Mouse (Mus musculus) heart, embryonic 13.5 days (tissue): ENCODE measurements at regions not wholly inside any gene's neighbourhood (a gene's known extent, or its start where the extent isn't known, plus 50 kb on each side); places are given as distances from the start of the nearest gene placed in this dataset.

ENCODE experiments used
- ATAC-seq: fragments of 200-750 bp; cut with Nextera tagmentation; 2 replicates; pipeline ENCODE4 v1.8.0; 2017; ENCODE audit warnings: moderate TSS enrichment; ENCODE audit not compliant: insufficient number of reproducible peaks, low FRiP score, low TSS enrichment; ENCODE audit errors: extremely low read depth
- H3K27ac ChIP-seq: fragments of 300-500 bp; sonication (generic); replicated peaks from 2 replicates; pipeline ENCODE4 v1.5.1; 2015; ENCODE audit warnings: moderate library complexity, mild to moderate bottlenecking, inconsistent platforms
- H3K27me3 ChIP-seq: fragments of 300-500 bp; sonication (generic); replicated peaks from 2 replicates; pipeline ENCODE4 v1.6.1; 2015; ENCODE audit warnings: mild to moderate bottlenecking, inconsistent platforms
- H3K36me3 ChIP-seq: fragments of 300-500 bp; sonication (generic); 2 replicates; pipeline ENCODE4 v1.6.1; 2015; ENCODE audit warnings: mild to moderate bottlenecking, inconsistent platforms
- H3K4me1 ChIP-seq: fragments of 300-500 bp; sonication (generic); 2 replicates; pipeline ENCODE4 v1.6.1; 2015; ENCODE audit warnings: inconsistent platforms
- H3K4me2 ChIP-seq: fragments of 300-500 bp; sonication (generic); 2 replicates; pipeline ENCODE4 v1.6.1; 2015; ENCODE audit warnings: inconsistent platforms, mild to moderate bottlenecking, moderate library complexity
- H3K4me3 ChIP-seq: fragments of 300-500 bp; sonication (generic); 2 replicates; pipeline ENCODE4 v1.5.1; 2015; ENCODE audit warnings: moderate library complexity, mild to moderate bottlenecking, inconsistent platforms
- H3K9ac ChIP-seq: fragments of 300-500 bp; sonication (generic); 2 replicates; pipeline ENCODE4 v1.6.1; 2015; ENCODE audit warnings: inconsistent platforms, mild to moderate bottlenecking, moderate library complexity
- H3K9me3 ChIP-seq: fragments of 300-500 bp; sonication (generic); 2 replicates; pipeline ENCODE4 v1.6.1; 2016; ENCODE audit warnings: inconsistent platforms
- WGBS: fragments of 180-500 bp; shearing (Covaris S2); methylation state at CpG from one replicate; pipeline ENCODE4 v1.1.7; 2015; ENCODE audit warnings: mixed read lengths; 5-methylcytosine and 5-hydroxymethylcytosine counted together

GRCm38 (mm10) chr13:117334125-117334524 lies 113.2 kb upstream of the Gm17509 start:
- no peaks in the 10 kb centered on the region for H3K36me3 ChIP-seq
- WGBS: 4% methylated on average over 1 of the region's 1 CpGs
- no peak overlapping the region for H3K4me2 ChIP-seq
- H3K9me3 ChIP-seq: no peaks in the 10 kb centered on the region
- ATAC-seq: no peak
- H3K9ac ChIP-seq: no peak overlapping the region
- no peaks in the 10 kb centered on the region for H3K4me1 ChIP-seq
- H3K27me3 ChIP-seq: no peaks in the 10 kb centered on the region
- no peak overlapping the region for H3K4me3 ChIP-seq
- no peak overlapping the region for H3K27ac ChIP-seq

DNA sequence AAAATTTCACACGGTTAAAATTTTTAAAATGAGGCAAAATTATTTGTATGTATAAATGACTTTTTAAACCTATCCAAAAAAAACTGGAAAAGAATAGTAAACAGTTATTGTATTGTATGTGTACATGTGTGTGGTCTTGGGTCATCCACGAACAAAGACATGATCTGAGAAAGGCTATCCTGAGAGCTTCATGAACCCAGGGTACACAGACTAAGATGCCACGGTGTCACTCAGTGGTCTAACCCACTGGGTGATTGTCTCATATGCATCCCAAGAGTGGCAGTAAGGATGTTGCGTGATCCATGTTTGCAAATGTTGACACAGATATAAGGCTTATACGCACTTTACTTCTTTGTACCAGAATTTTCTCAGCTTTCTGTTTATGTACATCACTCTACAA lies 113.7 kb upstream of the Gm17509 start:
- H3K4me3 ChIP-seq: no peak overlapping the region
- ATAC-seq: no peak
- H3K36me3 ChIP-seq: no peaks in the 10 kb centered on the region
- no peaks in the 10 kb centered on the region for H3K9me3 ChIP-seq
- H3K4me1 ChIP-seq: no peaks in the 10 kb centered on the region
- no peak overlapping the region for H3K9ac ChIP-seq
- H3K4me2 ChIP-seq: no peak overlapping the region
- WGBS: 78% methylated on average over 5 of the region's 5 CpGs
- H3K27me3 ChIP-seq: no peaks in the 10 kb centered on the region
- H3K27ac ChIP-seq: no peak overlapping the region

- no peak for ATAC-seq
- Histone ChIP-seq H3K36me3 (no peaks in the 10 kb centered on the region), H3K27ac (no peak overlapping the region), H3K4me2 (no peak overlapping the region), H3K27me3 (no peaks in the 10 kb centered on the region), H3K4me1 (no peaks in the 10 kb centered on the region), H3K4me3 (no peak overlapping the region), H3K9ac (no peak overlapping the region), H3K9me3 (no peaks in the 10 kb centered on the region)
- whole genome bisulfite sequencing: 55% methylated on average over 4 of the region's 4 CpGs
Measured at GRCm38 (mm10) chr13:117381086-117381595, 160.3 kb upstream of the Gm17509 start.

DNA sequence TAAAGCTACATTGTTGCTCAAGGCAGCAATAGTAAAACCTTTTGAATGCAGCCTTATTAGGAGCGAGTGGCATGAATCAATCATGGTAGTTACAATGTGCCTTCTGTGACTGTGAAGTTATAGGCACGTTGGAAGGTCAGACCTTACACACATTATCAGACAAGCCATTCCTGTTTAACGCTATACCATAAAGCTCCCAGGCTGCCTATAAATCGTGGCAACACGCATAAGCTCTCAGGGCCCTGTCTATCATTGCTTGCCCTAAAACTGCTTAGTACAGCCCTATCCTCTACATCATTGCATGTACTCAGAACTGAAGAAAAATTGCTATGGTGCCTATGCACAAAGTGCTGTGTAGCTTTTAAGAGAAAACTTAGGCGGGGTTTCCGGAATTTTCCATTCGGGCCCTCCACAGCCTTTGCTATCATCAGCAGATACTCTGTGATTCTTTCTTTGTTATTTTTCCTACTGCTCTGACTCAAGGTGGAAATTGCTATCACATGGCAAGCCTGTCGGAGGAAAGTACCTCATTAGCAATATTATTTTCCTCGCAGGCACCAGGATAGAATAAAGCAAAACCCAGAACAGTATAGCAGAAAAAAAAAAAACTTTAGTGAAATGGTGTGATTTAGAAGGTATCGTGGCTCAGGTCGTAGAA lies 162.7 kb upstream of the Gm17509 start:
- Histone ChIP-seq H3K9ac (no peak overlapping the region), H3K27me3 (no peaks in the 10 kb centered on the region), H3K4me3 (no peak overlapping the region), H3K9me3 (no peaks in the 10 kb centered on the region), H3K4me2 (no peak overlapping the region), H3K36me3 (no peaks in the 10 kb centered on the region), H3K4me1 (no peaks in the 10 kb centered on the region), H3K27ac (no peak overlapping the region)
- WGBS: 64% methylated on average over 12 of the region's 12 CpGs
- no peak for ATAC-seq

DNA sequence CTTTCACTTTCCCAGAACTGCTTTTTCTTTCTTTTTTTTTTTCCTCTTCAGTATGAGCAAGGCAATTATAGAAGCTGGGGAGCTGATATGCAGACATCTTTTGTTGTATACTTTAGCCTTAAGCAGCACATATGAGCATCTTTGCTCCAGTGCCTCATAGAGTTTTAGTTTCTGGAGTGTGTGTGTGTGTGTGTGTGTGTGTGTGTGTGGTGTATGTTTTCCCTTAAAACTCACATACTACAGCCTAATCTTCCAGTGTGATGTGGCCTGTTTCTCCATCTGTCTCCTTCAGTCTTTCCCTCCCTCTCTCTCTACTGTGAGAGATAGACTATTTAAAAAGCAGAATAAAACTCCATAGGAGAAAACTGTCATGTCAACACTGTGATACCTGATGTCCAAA lies 169.4 kb upstream of the Gm17509 start:
- Histone ChIP-seq H3K9ac (no peak overlapping the region), H3K36me3 (no peaks in the 10 kb centered on the region), H3K27ac (no peak overlapping the region), H3K4me1 (no peaks in the 10 kb centered on the region), H3K9me3 (no peaks in the 10 kb centered on the region), H3K27me3 (no peaks in the 10 kb centered on the region), H3K4me2 (no peak overlapping the region), H3K4me3 (no peak overlapping the region)
- no peak for ATAC-seq

- Histone ChIP-seq H3K4me1 (no peaks in the 10 kb centered on the region), H3K27me3 (no peaks in the 10 kb centered on the region), H3K9me3 (no peaks in the 10 kb centered on the region), H3K9ac (no peak overlapping the region), H3K36me3 (no peaks in the 10 kb centered on the region), H3K4me2 (no peak overlapping the region), H3K4me3 (no peak overlapping the region), H3K27ac (no peak overlapping the region)
- ATAC-seq: no peak
- 44% methylated on average over 1 of the region's 1 CpGs for WGBS
Measured at GRCm38 (mm10) chr13:117393488-117393887, 172.6 kb upstream of the Gm17509 start.

- no peaks in the 10 kb centered on the region for H3K9me3 ChIP-seq
- H3K27ac ChIP-seq: no peak overlapping the region
- no peaks in the 10 kb centered on the region for H3K36me3 ChIP-seq
- no peak overlapping the region for H3K9ac ChIP-seq
- H3K4me3 ChIP-seq: no peak overlapping the region
- H3K4me1 ChIP-seq: no peaks in the 10 kb centered on the region
- no peak overlapping the region for H3K4me2 ChIP-seq
- WGBS: 59% methylated on average over 4 of the region's 4 CpGs
- no peak for ATAC-seq
- no peaks in the 10 kb centered on the region for H3K27me3 ChIP-seq
Measured at GRCm38 (mm10) chr13:117401245-117401644, 180.4 kb upstream of the Gm17509 start.

- Histone ChIP-seq H3K4me3 (no peak overlapping the region), H3K4me1 (no peaks in the 10 kb centered on the region), H3K27me3 (no peaks in the 10 kb centered on the region), H3K36me3 (no peaks in the 10 kb centered on the region), H3K9ac (no peak overlapping the region), H3K27ac (no peak overlapping the region), H3K4me2 (no peak overlapping the region), H3K9me3 (no peaks in the 10 kb centered on the region)
- WGBS: 64% methylated on average over 7 of the region's 7 CpGs
- no peak for ATAC-seq
Measured at GRCm38 (mm10) chr13:117409940-117410339, 189.1 kb upstream of the Gm17509 start.

GRCm38 (mm10) chr13:117413616-117414015 lies 188.5 kb upstream of the Hcn1 start:
- Histone ChIP-seq H3K9ac (no peak overlapping the region), H3K27ac (no peak overlapping the region), H3K4me3 (no peak overlapping the region), H3K27me3 (no peaks in the 10 kb centered on the region), H3K4me1 (no peaks in the 10 kb centered on the region), H3K4me2 (no peak overlapping the region), H3K9me3 (no peaks in the 10 kb centered on the region), H3K36me3 (no peaks in the 10 kb centered on the region)
- ATAC-seq: no peak
- 55% methylated on average over 4 of the region's 4 CpGs for WGBS

GRCm38 (mm10) chr13:117423558-117423957 lies 178.6 kb upstream of the Hcn1 start:
- no peak overlapping the region for H3K4me3 ChIP-seq
- no peak overlapping the region for H3K9ac ChIP-seq
- H3K4me2 ChIP-seq: no peak overlapping the region
- no peak for ATAC-seq
- 82% methylated on average over 4 of the region's 4 CpGs for WGBS
- H3K36me3 ChIP-seq: no peaks in the 10 kb centered on the region
- no peak overlapping the region for H3K27ac ChIP-seq
- H3K4me1 ChIP-seq: no peaks in the 10 kb centered on the region
- no peaks in the 10 kb centered on the region for H3K27me3 ChIP-seq
- no peaks in the 10 kb centered on the region for H3K9me3 ChIP-seq

DNA sequence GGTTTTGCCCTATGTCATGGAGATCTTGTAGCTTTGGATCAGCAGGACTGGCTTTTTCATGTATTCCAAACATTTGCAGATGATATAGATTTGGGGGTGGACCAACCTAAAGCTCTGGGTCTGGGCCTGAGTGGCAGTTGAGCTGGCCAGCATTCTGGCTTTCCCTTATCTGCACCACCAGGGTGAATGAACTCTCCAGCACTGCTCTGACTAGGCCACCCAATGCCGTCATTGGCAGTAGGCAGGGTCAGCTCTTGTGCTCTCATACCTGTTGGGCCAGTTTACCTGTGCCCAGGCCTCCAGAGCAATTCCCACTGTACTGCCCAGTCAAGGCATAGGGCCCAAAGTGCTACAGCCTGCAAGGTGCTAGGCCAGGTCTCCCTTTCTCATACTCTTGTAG lies 177.1 kb upstream of the Hcn1 start:
- H3K36me3 ChIP-seq: no peaks in the 10 kb centered on the region
- no peaks in the 10 kb centered on the region for H3K27me3 ChIP-seq
- no peak overlapping the region for H3K4me2 ChIP-seq
- no peaks in the 10 kb centered on the region for H3K9me3 ChIP-seq
- ATAC-seq: 0 out of 2 replicates have a peak, but pooled peaks have one; percentile 19
- 75% methylated on average over 1 of the region's 1 CpGs for WGBS
- no peak overlapping the region for H3K4me3 ChIP-seq
- no peak overlapping the region for H3K9ac ChIP-seq
- no peaks in the 10 kb centered on the region for H3K4me1 ChIP-seq
- no peak overlapping the region for H3K27ac ChIP-seq

DNA sequence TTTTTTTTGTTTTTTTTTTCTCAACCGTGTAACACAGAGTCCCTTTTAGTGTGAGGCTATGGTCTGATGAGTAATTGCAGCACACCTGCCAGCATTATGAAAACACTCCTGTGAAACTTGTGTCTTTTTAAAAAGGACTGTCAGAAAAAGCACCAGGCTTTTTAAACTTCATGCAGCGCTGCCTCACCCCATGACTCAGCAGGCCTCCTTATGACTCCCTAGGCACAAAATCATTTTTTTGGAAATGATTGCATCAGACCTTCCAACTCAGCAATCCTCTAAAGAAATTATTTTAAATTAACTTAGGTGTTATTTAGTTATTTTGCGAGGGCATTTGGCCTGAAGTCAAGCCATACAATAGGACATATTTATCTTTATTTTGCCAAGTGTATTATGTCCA lies 134.7 kb upstream of the Hcn1 start:
- Histone ChIP-seq H3K36me3 (no peaks in the 10 kb centered on the region), H3K4me2 (no peak overlapping the region), H3K9ac (no peak overlapping the region), H3K9me3 (no peaks in the 10 kb centered on the region), H3K4me3 (no peak overlapping the region), H3K4me1 (no peaks in the 10 kb centered on the region), H3K27ac (no peak overlapping the region), H3K27me3 (no peaks in the 10 kb centered on the region)
- WGBS: 78% methylated on average over 3 of the region's 3 CpGs
- no peak for ATAC-seq
